Mouse (Mus musculus): ENCODE data around the gene Qsox1.

Gene Qsox1

DNA sequence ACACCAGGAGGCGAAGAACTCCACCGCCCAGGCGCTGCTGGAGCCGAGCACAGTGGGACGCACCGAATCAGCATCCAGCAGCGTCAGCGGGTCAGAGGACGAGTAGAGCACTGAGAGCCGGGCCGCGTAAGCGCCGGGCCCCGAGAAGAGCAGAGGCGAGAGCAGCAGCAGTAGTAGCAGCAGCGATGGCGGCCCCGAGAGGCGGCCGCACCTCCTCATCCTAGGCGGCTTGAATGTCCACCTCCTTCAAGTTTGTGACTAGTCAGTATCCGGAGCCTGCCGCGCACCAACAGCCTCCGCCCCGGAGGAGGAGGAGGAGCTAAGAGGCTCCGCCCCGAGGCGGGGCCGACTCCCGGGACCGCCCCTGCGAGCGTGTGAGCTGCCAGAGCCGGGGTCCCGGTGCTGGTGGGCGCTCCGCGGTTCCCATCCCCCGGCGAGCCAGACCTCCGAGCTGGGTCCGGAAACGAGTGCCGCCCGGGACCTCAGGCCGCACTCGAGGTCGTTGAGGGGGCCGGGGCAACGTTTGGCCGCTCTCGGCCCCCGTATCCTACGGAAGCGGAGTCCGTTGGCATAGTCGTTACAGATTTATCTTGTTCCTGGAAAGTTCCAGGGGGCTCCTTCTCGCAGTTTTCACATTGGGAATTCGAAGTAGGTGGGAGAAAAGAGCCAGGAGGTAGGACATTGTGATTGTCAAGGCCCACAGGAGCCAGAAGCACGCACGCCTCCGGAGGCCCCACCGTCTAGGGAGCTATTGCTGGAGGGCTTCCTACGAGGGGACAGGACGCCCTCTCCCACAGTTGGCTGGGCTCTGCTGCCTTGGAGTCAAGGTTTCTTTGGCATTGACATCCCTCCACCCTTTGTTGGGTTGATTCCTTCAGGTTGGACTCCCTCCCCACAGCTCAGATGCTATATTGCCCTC lies at the start of gene Qsox1:
Gene Qsox1 (minus strand): TSS at position 309 of the 919 bp plus-strand sequence.
- DNase-seq (ENCODE audit: low read depth): peak; percentile 67

DNA sequence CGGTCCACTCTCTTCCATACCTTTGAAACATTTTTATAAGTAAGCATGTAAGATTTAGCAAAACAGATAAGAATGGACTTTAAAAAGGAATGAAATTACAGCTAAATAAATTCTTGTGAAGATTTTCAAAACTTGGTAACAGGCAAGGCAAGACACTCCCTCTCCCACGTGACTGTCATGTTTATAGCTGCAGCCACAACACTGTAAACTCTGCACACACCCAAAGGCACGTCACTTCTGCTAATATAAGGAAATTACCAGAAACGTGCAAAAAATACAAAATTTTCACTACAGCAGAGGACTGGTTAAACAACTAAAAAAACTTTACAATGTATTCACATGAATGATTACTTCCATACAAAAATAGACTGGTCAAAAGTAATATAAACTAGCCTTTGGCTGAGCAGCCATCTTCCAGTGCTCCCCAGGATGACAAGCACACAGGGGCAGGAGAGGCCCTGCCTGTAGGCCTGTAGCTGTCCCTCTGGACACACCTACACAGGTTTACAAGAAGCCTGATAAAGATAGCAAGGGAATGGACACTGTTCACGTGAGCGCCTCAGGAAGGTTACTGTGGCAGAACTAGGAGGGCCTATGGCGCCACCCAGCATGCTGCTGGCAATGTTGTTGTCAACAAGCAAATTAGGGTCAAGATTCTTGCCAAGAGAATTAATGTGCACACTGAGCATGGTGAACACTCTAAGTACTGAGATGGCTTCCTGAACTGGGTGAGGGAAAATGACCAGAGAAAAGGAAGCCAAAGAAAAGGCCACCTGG lies 42.4 kb upstream of the Qsox1 start:
- no peak for DNase-seq (ENCODE audit: low read depth)

DNA sequence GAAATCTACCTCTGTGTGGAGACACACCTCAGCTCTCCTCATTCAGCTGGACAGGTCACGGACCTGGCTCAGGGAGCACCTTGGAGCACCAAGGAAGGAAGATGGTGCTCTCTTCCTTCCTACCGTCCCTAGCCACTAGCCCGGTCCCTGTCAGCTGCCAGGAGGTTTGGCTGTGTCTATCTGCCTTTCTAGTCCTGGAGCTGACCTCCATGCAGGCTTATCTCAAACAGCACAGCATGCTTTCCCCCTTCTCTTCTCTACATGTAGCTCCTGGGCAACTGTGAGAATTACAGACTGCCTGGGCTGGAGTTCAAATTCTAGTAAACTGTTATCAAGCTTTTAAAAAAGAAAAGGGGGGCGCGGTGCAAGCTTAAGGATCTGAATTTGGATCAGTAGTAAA lies 40.3 kb upstream of the Qsox1 start:
- no peak for DNase-seq (ENCODE audit: low read depth)

DNA sequence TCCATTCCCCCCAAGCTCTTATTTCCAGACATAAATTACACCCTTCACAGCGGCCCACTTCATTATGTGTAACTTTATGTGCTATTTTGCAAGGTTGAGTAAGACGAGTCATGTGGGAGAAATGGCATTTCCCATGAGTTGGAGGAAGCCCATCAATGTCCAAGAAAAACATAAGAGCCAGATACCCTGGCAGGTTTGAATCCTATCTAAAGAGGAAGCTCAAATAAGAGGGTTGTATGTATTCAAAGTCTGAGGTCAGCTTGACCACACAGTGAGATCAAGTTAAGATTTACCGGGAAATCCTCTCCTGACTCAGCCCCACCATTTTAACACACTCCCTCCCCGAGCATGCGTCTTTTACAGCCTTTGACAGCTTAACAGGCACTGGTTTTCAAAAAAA lies 31.5 kb upstream of the Qsox1 start:
- DNase-seq (ENCODE audit: low read depth): peak; percentile 66

DNA sequence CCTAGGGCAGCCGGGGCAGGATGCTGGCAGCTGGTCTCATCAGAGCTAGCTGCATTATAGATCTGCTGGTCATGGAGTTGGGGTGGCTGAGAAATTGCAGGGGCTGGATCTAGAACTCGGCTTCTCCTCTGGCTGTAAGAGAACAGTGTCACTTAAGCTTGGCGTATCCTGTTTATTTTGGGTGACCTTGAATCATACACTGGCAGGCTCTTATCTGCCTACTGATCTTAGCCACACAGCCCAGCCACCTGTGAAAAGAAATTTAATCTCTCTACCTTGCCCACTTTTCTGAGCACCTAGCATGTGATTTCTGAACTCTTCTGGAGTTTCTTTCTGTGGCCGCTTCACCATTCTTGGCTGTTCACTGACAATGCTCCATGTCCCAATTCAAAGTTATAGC lies 30.8 kb upstream of the Qsox1 start:
- no peak for DNase-seq (ENCODE audit: low read depth)

DNA sequence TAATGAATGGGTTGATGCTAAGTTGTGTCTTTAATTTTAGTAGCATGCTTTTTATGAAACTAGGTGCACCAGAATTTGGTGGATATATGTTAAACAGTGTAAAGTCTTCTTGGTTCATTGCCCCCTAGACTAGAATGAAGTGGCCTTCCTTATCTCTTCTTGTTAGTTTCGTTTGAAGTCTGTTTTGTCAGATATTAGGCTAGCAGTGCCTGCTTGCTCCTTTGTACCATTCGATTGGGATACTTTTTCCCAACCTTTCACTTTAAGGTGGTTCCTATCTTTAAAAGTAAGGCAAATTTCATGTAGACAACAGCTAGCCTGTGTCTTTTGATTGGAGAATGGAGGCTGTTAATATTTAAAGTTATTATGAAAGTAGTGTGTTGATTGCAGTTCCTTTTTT lies 23.0 kb upstream of the Qsox1 start:
- no peak for DNase-seq (ENCODE audit: low read depth)

DNA sequence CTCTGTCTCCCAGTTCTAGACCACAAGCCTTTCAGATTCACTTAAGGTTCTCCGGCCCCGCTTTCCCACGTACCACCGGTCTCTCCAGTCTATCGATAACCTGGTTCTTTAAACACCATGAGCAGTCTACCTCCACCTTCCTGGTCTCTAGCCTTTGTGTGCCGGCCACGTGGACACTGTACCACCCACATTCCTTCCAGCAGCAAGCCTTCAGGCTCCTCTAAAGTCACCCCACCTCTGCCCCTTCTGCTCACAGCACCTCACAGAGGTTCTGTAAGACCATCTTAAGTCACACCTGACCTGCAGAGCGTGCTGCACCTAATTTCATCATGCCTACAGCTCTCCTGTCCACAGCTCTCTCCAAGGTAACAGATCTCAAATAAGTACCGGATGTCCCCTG lies 20.9 kb upstream of the Qsox1 start:
- no peak for DNase-seq (ENCODE audit: low read depth)

DNA sequence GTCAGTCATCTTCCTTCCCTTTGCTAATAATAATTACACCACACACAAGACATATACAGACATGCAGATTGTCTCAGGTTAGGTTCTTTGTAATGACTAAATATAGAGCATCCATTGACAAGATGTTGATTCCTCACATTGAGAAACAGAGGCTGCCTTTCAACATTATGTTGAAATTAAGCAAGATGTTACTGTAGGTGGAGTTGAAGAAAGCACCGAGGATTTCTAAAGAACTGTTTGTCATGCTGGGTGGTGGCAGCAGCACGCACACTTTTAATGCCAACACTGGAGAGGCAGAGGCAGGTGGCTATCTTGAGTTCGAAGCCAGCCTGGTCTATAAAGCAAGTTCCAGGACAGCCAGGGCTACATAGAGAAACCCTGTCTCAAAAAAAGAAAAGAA lies 19.3 kb upstream of the Qsox1 start:
- DNase-seq (ENCODE audit: low read depth): no peak

DNA sequence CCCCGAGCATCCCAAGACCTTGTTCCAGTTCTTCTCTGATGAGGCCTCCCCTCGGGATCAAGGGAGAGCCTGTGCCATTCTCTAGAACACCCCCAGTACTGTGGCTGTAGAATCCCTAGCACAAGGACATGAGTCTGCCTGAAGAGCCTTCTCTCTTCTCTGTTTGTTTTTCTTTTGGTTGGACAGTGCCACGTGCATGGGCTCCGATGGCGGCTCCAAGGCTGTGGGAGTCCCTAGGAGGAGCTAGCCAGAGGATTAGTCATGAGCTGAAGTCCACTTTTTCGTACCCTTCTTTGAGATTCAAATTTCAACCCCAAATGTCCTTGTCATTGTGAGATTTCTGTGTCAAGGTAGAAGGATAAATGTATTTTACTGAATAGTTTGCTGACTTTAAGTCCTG lies 18.2 kb upstream of the Qsox1 start:
- no peak for DNase-seq (ENCODE audit: low read depth)

DNA sequence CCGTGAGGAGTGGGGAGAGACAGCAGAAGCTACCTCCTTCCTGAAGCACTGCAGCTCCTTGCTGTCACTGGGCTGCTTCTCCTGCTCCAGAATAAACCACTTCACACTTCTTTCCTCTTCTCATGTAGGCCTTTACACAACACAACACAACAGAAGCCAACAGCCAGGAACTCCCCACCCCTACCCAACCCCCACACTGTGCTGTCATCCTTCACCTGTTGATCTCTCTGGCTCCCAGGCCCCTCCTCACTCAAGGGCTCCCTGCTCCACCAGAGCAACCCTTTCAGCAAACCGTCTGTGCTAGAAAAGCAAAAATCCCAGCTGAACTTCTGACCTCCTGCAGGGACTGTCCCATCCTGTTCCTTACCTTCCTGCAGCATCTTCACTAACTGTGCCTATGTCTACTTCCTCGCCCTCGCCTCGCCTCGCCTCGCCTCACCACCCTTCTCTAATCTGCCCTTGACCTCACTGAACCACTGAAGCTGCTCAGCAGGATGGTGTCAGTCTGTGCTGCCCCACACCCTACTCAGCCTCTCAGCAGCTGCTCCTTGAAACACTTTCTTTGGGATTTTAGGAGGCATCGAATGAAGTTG lies 15.1 kb upstream of the Qsox1 start:
- no peak for DNase-seq (ENCODE audit: low read depth)

DNA sequence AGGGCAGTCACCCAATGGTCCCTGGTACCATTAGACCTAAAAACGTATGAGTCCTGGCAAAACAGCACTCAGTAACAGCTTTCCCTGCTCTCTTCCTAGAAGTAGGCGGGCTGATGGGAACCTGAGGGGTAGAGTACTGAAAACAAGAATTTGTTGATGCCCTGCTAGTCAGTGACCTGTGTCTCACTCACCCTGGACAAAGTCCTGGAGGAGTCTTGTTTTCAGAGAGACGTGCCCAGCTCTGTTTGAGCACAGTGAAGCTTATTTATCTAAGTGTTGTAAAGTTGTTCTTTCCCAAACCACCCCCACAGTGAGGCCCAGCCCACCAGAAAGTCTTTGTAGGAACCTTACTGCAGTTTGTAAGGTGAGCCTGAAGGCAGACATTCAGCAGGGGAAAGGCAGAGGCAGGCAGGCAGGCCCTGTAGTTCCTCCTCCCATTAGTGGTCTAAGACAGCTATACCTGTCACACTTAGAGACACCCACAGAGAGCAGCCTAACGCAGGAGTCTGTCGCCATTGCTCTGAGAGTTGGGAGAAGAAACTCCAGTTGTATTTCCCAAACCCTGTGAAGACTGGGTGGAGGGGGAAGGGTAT lies 14.2 kb upstream of the Qsox1 start:
- DNase-seq (ENCODE audit: low read depth): no peak

DNA sequence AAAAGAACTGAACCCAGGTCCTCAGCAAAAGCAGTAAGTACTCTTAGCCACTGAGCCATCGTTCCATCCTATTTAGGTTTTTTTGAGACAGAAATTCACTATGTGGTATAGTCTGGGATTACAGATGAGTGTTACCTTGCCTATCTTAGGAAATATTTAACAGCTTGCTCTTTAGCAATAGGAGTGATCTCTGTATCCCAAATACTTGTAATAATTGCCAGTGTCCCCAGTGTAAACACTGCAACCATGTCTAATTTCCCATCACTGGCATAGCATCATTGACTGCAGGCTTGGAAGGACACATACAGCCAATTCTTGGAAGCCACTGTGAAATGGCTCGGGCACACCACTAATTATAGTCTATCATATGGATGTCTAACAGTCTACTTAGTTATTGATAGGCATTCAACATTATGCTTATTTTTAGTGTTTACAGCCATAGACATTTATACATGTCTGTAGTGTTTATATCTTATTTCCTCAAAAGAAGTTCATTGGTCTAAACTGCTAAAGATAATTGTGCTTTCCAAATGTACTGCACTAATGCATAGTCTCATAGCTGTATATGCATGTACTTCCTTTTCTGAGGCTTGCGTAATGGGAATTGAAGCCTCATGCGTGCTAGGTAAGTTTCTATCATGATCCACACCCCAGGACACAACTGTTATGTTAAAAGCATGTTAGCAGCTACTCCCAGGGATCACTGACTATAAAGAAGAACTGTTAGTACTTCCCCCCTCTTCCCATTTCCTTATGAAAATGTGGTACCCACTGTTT lies 13.4 kb upstream of the Qsox1 start:
- DNase-seq (ENCODE audit: low read depth): no peak

DNA sequence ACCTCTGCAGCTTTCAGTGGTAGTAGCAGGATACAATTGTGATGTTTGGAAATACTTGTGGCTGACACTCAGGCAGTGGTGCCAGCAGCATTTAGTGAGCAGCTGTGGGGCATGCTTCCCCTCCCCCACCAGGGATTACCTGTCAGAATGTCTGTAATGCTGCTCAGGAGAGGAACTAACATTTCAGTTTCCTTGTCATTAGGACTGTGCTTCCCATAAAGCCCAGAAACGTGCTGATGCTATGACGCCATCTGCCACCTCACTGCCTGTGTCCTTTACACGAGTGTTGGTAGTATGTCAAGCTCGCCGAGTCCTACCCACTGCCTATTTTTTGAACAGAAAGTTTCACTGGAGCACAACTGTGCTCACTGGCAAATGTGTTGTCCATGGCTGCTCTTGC lies 8.0 kb upstream of the Qsox1 start:
- no peak for DNase-seq (ENCODE audit: low read depth)

DNA sequence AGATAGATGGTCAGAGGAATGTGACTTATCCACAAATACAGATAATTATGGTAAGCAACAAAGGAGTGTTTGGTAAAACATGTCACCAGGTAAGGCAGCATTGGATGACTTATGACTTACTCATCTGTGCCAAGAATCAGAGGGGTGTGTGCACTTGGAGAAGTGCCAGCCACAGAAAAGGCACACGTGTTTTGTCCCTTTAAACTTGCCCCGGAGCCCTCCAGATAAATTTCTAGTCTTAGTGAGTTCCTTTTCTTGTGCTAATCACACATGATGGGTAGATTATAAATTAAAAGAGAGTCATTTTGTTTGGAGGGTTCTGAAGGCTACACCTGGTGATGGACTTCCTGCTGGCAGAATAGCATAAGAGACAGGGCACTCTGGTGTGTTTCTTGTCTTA lies 3.5 kb upstream of the Qsox1 start:
- DNase-seq (ENCODE audit: low read depth): no peak

DNA sequence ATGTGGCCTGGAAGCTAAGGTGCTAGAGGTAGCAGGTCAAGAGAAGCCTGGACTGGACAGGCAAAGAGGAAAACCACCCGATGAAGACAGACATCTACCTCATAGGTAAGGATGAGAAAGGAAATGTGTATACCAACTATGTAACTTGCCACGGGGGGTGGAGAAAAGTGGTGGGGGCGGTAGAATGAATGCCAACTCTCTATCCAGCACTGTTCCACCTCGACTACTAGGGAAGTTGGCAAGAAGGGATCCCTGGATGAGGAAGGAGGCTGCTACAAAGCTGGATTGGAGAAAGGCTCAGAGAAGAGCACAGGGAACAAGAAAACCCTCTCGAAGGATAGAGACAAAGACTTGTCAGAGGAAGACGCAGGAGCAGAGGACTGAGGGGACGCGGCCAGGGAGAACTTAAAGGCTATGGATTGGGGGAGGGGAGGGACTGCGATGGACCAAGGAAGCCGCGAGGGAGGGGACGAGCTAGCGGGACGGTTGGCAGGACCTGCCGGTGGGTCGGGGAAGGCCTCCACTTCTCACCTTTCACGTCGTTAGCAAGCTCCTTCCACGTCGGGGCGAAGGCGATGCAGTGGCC lies 601 bp downstream of the Qsox1 start:
- DNase-seq (ENCODE audit: low read depth): no peak

DNA sequence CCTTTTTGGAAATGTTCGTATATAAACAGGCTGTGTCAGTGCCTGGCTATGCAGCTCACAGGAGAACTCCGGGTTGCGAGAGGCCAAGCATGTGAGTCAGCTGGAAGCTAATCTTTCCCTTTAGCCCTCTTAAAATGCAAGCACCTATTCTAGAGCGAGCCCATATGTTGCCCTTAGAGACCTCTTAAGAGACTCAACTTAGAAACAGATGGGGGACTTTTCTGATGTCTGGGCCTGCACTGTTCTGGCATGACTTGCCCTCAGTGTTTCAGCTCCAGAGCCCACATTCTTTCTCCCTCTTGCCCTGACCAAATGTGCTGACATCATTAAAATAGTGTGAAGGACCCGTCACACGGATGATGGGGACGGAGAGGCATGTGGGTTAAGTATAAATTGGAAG lies 2.1 kb downstream of the Qsox1 start:
- no peak for DNase-seq (ENCODE audit: low read depth)

DNA sequence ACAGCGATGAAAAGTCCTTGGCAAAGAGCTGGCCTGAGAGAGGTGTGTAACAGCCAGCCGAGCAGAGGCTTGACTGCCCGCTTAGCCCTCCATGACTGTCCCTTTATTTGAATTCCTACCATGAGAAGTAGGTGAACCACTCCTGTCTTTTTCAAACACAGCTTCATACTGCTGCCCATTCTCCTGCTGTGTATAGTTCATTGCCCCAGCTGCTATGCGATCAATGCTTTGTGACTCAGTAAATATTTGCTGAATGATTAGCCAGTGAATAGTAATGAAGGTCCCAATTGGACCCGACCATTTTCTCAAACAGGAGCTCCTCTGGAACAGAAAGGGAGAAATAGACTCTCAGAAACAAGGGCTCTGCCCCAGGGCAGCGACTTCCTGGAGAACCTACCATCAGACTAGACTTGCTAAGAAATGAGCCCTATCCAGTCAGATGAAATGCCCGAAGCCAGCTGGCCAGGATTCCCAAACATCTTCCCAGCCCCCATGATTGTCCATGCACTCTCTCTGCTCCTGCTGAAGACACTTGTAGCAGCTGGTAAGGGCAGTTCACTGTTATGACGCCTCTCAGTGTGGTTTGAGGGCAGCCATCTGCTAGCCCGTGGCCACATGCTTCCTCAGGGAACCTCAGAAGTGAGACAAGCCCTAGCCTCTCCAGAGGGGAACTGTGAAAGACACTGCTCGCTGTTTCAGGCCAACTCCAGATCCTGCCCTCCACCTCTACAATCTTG lies 2.8 kb downstream of the Qsox1 start:
- no peak for DNase-seq (ENCODE audit: low read depth)

DNA sequence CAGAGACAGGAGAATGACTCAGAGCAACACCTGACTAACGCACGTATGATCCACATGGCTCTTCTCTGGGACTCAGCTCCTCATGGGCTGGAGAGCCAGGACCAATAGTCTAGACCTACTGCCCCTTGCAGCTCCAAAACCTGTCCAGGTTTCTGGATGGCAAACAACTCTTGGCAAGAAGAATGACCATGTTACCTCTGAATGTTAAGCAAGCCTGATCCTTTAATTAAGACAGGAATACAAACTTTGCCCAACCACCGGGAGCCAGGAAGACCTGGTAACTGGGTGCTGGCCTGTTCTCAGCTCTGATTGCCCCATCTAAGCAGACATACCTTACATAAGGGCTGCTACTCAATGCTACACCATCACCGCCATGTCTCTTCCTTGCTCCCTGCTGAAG lies 4.4 kb downstream of the Qsox1 start:
- DNase-seq (ENCODE audit: low read depth): no peak

DNA sequence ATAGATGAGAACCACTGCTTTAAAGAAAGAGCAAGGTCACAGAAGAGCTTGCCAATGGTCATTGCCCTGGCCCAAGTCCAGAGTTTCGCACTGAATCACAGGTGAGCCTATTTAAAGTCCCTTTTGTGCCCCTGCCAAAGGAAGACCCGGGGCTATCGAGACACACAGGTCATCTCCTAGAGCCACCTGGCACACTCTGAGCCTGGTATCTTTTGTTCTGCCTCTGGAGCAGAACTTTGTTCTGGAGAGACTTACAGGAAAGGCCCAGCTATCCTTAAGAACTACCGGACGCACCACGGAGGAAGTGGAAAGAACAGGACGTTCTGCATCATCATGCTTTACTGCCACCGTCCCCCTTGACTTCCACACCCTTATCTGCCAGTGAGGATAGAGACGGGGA lies 7.1 kb downstream of the Qsox1 start:
- no peak for DNase-seq (ENCODE audit: low read depth)

All from fibroblast of lung, adult 2 months (primary cell).